Mouse (Mus musculus): ENCODE data around the gene Ncf4. TPM values are rescaled to one million over a fixed set of nuclear protein-coding genes. Genes with fewer than 3 reads are reported as not detected.

The Ncf4 gene
- 100 to 1,000 TPM; 223 to 226 TPM for polyA plus RNA-seq (2017; shearing (Covaris generic))

DNA sequence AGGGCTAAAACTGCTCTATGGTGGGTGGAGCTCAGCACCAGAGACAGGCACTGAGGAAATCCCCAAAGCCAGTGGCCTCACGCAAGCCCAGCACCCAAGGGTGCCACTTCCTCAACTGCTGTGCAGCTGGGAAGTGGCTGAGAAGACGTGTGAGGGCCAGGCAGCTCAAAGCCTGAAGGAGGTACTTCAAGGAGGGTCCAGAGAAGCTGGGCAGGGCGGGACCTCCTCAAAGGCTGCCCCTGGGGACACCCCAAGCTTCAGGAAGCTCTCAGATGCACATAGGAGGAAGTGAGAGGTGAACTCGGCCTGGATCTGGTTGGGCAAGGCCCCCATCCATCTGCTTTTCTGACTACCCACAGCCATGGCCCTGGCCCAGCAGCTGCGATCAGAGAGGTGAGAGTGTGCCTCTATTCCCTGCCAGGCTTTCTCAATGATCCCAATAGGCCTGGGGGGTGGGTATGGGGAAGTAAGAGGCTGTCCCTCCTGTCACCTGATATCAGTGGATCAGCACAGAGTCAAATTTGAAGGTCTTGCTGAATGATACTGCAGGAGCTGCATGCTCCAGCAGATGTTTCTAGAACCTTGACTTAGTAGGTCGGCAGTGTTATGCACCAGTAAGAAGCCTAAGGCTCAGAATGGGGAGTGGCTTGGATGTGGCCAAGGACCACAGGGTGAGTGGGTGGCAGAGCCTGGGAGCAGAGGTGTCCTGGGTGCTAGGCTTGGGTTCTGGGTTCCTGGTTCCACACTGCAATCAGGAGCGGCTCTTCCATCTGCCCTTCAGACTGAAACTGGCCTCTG, at the start of gene Ncf4:
Gene Ncf4, plus strand, starts transcription at position 107 of the 798 bp plus-strand sequence.

DNA sequence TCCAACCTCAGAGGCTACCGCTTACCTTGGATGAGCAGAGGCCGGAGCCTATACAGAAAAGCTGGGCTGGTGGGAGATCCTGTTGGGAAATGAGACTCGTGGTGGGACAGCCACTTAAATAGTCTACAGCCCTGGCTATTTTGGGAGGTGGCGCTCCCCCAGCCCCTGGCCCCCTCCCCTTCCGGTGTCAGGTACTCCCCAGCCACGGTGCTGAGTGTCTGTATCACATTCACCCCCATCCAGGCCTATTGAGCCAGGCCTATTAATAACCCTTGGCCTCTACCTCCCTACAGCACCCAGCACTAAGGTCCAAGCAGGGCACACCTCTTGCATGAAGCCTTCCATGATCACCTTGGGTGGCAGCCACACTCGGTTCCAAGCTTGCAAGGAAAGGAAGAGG, 38.3 kb upstream of the Ncf4 start, which contains the start of gene Pvalb:
Gene Pvalb, minus strand, starts transcription at position 89 of the 400 bp plus-strand sequence.

DNA sequence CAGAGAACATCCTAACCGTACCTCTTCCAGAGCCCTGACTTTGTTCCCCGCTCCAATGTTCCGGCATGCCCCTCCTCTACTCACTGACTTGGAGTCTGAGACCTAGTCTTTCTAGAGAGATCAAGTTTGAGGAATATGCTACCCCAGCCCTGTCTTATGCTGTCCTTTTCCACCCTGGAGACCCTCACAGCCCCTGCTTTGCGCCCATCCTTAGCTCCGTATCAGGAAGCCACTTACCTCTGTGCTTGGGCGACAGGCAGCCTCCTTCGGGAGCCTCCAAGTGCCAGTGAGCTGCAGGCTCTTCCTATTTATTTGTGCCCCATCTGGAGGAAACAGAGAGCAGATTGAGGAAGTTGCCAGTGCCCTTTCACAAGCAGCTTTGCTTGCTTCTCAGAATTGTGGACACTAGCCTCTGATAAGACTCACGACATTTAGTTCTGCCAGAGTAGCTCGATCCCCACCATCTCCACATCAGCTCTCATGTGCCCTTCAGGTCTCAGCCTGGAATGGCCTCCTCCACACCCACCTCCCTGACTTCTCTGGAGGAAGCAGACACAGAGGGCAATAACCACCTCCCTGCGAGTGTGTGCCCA, 60.8 kb downstream of the Ncf4 start, which contains the start of gene Csf2rb2:
Gene Csf2rb2, minus strand, starts transcription at position 381 of the 593 bp plus-strand sequence.

Other genes with a start within 250 kb of the Ncf4 start
- gene Cacng2, start 124.8 kb upstream of the Ncf4 start, polyA plus RNA-seq (2017; shearing (Covaris generic)) = under 1 TPM in 1 of 2 experiments, not detected in 1; 0.60 TPM
- gene Ift27, start 70.7 kb upstream of the Ncf4 start, polyA plus RNA-seq (2017; shearing (Covaris generic)) = 10 to 100 TPM; 58.7 to 62.5 TPM
- not detected for gene Pvalb, start 38.4 kb upstream of the Ncf4 start, polyA plus RNA-seq (2017; shearing (Covaris generic))
- under 1 TPM in 1 of 2 experiments, not detected in 1; 0.10 TPM for gene Csf2rb2, start 60.9 kb downstream of the Ncf4 start, polyA plus RNA-seq (2017; shearing (Covaris generic))
- gene Csf2rb, start 81.0 kb downstream of the Ncf4 start, polyA plus RNA-seq (2017; shearing (Covaris generic)) = 1 to 10 TPM in 1 of 2 experiments, under 1 TPM in 1; 0.95 to 3.7 TPM
- gene Tex33, start 151.1 kb downstream of the Ncf4 start, polyA plus RNA-seq (2017; shearing (Covaris generic)) = not detected
- gene Tst, start 161.1 kb downstream of the Ncf4 start, polyA plus RNA-seq (2017; shearing (Covaris generic)) = under 1 TPM; 0.17 to 0.87 TPM
- 1 to 10 TPM; 1.5 to 8.3 TPM for gene Mpst, start 161.6 kb downstream of the Ncf4 start, polyA plus RNA-seq (2017; shearing (Covaris generic))
- gene Kctd17, start 183.8 kb downstream of the Ncf4 start, polyA plus RNA-seq (2017; shearing (Covaris generic)) = 10 to 100 TPM; 12.6 to 37.3 TPM
- under 1 TPM in 1 of 2 experiments, not detected in 1; 0.45 TPM for gene Tmprss6, start 223.8 kb downstream of the Ncf4 start, polyA plus RNA-seq (2017; shearing (Covaris generic))